Mouse (Mus musculus): ENCODE results near the gene Mrpl57.

Mrpl57 gene

DNA sequence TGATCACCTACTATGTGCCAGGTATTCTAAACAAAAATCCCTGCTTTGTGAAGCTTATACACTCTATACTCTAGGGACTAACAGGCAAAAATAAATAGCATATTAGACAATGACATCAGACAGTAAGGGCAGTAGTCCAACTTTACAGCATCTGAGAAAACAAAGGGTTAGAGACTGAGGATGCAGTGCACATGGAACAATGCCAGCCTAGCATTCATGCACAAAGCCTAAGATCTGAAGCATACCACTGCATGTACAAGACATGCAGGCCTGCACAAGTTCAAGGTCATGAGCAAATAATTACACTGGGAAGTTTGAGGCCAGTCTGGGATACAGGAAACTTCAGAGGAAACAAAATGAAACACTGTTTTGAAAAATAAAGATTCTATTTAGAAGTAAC, 33.5 kb downstream of the Mrpl57 start:
- DNase-seq (ENCODE audit: low spot score in 2 of 2) = no peak

DNA sequence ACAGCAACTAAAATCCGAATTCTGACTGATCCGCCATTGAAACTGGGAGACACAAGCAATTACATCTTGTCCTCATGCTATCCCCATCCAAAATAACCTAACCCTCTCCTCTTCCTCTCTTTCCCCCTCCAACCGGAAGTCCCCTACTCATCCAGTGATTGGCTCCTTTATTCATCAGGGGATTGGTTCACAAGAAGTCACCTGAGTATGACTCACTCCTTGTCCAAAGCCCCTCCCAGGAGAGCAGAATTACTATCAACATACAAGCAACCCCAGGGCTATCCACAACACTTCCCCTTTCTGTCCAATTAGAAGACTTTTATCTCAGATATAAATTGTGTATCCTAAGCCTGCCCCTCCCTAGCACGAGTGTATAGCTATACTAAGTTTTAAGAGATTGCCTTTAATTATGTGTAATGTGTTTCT, 36.0 kb downstream of the Mrpl57 start:
- no peak for DNase-seq (ENCODE audit: low spot score in 2 of 2)

DNA sequence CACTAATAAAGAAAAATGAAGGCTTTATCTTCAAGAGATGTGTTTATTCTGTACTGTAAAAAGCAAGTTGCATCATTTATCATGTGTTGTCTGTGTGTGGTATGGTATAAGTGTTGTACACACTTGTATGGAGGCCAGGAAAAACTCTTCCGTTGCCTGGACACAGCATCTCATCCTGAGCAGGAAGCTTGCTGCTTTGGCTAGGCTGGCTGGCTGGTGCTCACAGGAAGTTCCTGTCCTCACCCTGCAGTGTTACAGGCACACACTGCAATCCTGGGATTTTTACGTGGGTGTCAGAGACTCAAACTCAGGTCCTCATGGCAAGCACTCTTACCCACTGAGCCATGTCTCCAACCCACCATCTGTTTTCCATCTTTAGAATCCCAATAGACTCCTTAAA, 37.1 kb downstream of the Mrpl57 start:
- no peak for DNase-seq (ENCODE audit: low spot score in 2 of 2)

DNA sequence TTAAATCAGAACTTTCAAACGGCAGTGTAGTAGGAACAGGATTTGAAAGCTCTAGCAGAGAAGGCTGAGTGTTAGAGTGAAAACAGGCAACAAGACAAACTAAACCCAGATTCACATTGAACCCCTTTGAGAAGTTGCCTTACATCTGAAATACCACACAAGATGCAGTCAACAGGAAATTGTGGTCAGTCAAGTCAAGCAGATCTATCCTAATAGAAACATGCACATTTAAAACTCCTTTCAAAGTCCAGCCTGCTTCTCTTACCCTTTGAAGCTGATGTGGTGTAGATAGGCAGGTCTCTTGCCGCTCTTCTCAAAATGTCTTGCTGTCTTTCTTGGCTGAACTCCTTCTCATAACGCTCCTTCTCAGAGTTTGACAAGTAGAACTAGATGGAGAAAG, 39.2 kb downstream of the Mrpl57 start:
- DNase-seq (ENCODE audit: low spot score in 2 of 2) = no peak

DNA sequence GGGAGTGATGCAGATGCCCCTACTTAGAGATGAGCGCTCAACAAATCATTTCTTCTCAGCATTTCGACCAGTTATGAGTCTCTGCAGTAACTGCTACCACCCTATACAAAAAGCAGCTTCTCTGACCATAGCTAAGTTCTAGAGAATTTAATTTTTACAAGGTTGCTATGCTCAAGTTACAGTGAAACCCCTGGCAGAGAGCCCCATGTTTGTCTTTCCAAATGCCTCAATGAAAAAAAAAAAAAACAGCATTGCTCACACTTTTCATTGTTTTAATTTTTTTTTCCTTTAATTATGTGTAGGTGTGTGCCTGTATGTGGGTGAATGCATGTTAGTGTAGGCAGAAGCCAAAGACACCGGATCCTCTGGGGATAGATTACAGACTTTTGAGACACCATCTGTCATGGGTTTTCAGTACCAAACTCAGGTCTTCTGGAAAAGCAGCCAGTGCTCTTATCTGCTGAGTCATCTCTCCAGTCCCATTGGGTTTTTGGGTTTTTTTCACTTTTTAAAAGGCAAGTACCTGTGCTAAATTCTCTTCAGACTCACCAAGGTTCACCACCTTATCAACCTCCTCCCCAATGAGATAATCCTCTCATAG, 40.7 kb downstream of the Mrpl57 start:
- DNase-seq (ENCODE audit: low spot score in 2 of 2) = no peak

DNA sequence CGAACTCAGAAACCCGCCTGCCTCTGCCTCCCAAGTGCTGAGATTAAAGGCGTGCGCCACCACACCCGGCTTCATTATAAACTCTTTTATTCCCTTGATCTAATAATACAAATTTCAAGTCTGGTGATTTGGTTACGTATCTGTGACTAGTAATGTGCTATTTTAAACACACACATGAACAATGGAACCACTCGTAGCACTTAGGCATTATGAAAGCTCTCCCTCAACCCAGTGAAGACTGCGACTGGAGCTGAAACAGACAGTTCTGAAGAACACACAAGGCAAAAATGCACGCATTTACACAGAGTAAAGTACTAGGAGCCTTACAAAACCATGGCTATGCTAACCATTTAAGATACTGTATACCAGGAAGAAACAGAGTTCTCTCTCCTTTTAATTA, 51.9 kb downstream of the Mrpl57 start:
- DNase-seq (ENCODE audit: low spot score in 2 of 2) = no peak
